Comparison of ENCODE assay signal across 7 mouse cellular contexts in the genomic region with DNA sequence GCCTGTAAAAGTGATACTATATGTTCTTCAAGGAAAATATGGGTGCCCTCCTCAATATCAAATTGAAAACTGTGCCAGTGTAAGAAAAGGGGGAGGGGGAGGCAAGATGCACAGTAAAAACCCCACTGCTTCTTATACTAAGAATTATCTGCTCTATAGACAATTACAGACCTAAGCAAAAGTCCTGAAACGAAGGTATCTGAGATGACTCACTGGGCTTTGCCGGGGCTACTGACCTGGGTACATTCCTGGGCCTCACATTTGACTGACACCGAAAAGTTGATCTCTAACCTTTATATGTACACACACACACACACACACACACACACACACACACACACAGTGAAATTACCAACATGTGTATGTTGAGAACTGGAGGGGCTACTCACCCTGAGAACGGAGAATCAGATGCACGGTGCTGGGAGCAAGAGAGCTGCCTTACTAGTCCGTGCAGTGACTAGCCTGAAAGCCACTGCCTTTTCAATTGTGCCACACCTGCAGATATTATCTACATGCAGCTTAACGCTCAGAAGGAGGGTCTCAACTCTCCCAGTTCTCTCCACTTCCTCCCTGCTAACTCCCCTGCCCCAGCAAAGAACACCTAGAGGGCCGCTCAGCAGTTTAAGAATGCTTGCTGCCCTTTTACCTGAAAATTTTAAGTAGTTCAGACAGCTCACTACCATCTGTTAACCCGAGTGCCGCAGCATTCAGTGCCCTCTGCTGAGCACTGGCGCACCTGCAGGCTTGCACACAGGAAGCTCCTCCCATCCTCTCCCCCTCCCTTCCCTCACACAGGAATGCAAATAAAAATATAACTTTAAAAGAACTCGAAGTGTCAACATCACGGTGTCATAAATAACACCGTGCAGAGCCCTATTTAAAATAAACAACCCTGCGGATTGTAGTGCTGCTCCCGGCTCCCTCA. TPM values are rescaled to one million over a fixed set of nuclear protein-coding genes. Genes with fewer than 3 reads are reported as not detected.
A peak's percentile ranks its signal among the peaks of the same experiment; 100 is the strongest.
DNase-seq lines count a peak whose midpoint lies in the region; ATAC-seq and TF ChIP-seq lines count a peak whose summit lies in the region.

No protein-coding gene starts in this region.

- peaks cover 7% of the 10 kb centered on the region for H3K4me1 ChIP-seq in embryonic facial prominence, embryonic 10.5 days
- peaks cover 6% of the 10 kb centered on the region; the same call in 1 of the 2 replicates for H3K4me1 ChIP-seq in intestine, postnatal 0 days (replicated peaks; ENCODE audit: control insufficient read depth, insufficient read depth, low read length)
- H3K4me1 ChIP-seq in midbrain, embryonic 11.5 days (ENCODE audit: control insufficient read depth, insufficient read depth, low read length) = peaks cover 2% of the 10 kb centered on the region; the same call in 1 of the 2 replicates
- H3K4me1 ChIP-seq in small intestine, adult 2 months (ENCODE audit: control insufficient read depth, insufficient read depth, insufficient read length, low read length) = peaks cover 21% of the 10 kb centered on the region

- TF ChIP-seq POLR2A in small intestine, adult 2 months (IDR thresholded peaks at IDR 0.05; ENCODE audit: low read depth, low read length) = peak; percentile 68

- intact Hi-C loops in left cerebral cortex, postnatal 4 days (cut with DNase I) = loop anchor here (5.0 to 10.0 kb wide), 2 partner anchors 143 to 380 kb away; no protein-coding TSS in a partner anchor

- 0 out of 2 replicates have a peak overlapping the region, but pooled peaks have one; percentile 4 for H3K27ac ChIP-seq in embryonic facial prominence, embryonic 10.5 days (replicated peaks)
- peak overlapping the region; percentile 88 for H3K27ac ChIP-seq in intestine, postnatal 0 days (ENCODE audit: low read depth, low read length)
- no peak overlapping the region for H3K27ac ChIP-seq in midbrain, embryonic 11.5 days (ENCODE audit: low read depth, low read length)
- H3K27ac ChIP-seq in small intestine, adult 2 months (ENCODE audit: insufficient read depth, low read depth, low read length) = peak overlapping the region; percentile 98

- peak; percentile 49 for ATAC-seq in granulocyte monocyte progenitor cell, adult 5-6 weeks (replicated peaks; ENCODE audit: poor library complexity, severe bottlenecking)
- peak; percentile 95 for ATAC-seq in intestine, postnatal 0 days
- peak; percentile 95 for ATAC-seq in midbrain, embryonic 11.5 days (ENCODE audit: low FRiP score)

- peak; percentile 86 for DNase-seq in adrenal gland, postnatal 10 days
- peak; percentile 77 for DNase-seq in embryonic facial prominence, embryonic 10.5 days (ENCODE audit: low spot score)
- DNase-seq in left cerebral cortex, postnatal 4 days = peak; percentile 68
- no peak for DNase-seq in midbrain, embryonic 11.5 days (ENCODE audit: low spot score, missing footprints)

- no peaks in the 10 kb centered on the region for H3K36me3 ChIP-seq in embryonic facial prominence, embryonic 10.5 days (replicated peaks)
- no peaks in the 10 kb centered on the region for H3K36me3 ChIP-seq in intestine, postnatal 0 days (ENCODE audit: control insufficient read depth, insufficient read depth)
- no peaks in the 10 kb centered on the region for H3K36me3 ChIP-seq in midbrain, embryonic 11.5 days (ENCODE audit: control insufficient read depth, insufficient read depth, low read length)
- peaks cover 3% of the 10 kb centered on the region; the same call in 1 of the 2 replicates for H3K36me3 ChIP-seq in small intestine, adult 2 months (ENCODE audit: control insufficient read depth, insufficient read depth, low read length)

- peak overlapping the region; percentile 58 for H3K9ac ChIP-seq in intestine, postnatal 0 days (ENCODE audit: low read depth, low read length)
- peak overlapping the region; percentile 55 for H3K9ac ChIP-seq in midbrain, embryonic 11.5 days (ENCODE audit: low read length)

- WGBS in embryonic facial prominence, embryonic 10.5 days = 18% methylated on average over 16 of the region's 16 CpGs
- WGBS in intestine, postnatal 0 days = 8% methylated on average over 16 of the region's 16 CpGs
- WGBS in midbrain, embryonic 11.5 days = 26% methylated on average over 16 of the region's 16 CpGs
- WGBS in small intestine, adult 2 months = under 1% methylated on average over 16 of the region's 16 CpGs

- TF ChIP-seq CTCF in intestine, postnatal 0 days (IDR thresholded peaks at IDR 0.05; ENCODE audit: low read depth) = peak; percentile 94
- TF ChIP-seq CTCF in small intestine, adult 2 months (IDR thresholded peaks at IDR 0.05; ENCODE audit: extremely low read depth, insufficient read length, insufficient replicate concordance, low read depth, low read length) = peak; percentile 93

- peak overlapping the region; percentile 70 for H3K4me2 ChIP-seq in intestine, postnatal 0 days (replicated peaks; ENCODE audit: low read depth)
- peak overlapping the region; percentile 58 for H3K4me2 ChIP-seq in midbrain, embryonic 11.5 days

- peak overlapping the region; percentile 63 for H3K4me3 ChIP-seq in embryonic facial prominence, embryonic 10.5 days
- peak overlapping the region; percentile 69 for H3K4me3 ChIP-seq in intestine, postnatal 0 days (ENCODE audit: low read depth, low read length)
- H3K4me3 ChIP-seq in midbrain, embryonic 11.5 days (ENCODE audit: low read depth, low read length) = peak overlapping the region; percentile 43
- peak overlapping the region; percentile 64 for H3K4me3 ChIP-seq in small intestine, adult 2 months (ENCODE audit: low read depth, low read length)

- no peaks in the 10 kb centered on the region for H3K27me3 ChIP-seq in embryonic facial prominence, embryonic 10.5 days (replicated peaks; ENCODE audit: low read depth, poor library complexity, severe bottlenecking)
- H3K27me3 ChIP-seq in intestine, postnatal 0 days (replicated peaks; ENCODE audit: control insufficient read depth, insufficient read depth, low read length) = no peaks in the 10 kb centered on the region
- no peaks in the 10 kb centered on the region for H3K27me3 ChIP-seq in midbrain, embryonic 11.5 days (ENCODE audit: control insufficient read depth, insufficient read depth, low read length)
- H3K27me3 ChIP-seq in small intestine, adult 2 months (ENCODE audit: control insufficient read depth, insufficient read depth, low read length) = no peaks in the 10 kb centered on the region

- no peaks in the 10 kb centered on the region for H3K9me3 ChIP-seq in embryonic facial prominence, embryonic 10.5 days
- H3K9me3 ChIP-seq in intestine, postnatal 0 days (ENCODE audit: control insufficient read depth) = no peaks in the 10 kb centered on the region
- H3K9me3 ChIP-seq in midbrain, embryonic 11.5 days (ENCODE audit: control insufficient read depth, low read length) = no peaks in the 10 kb centered on the region

RNA-seq across cellular contexts. Expression of a gene that starts 37.6 kb away (rescaled TPM):
- 1 to 10 TPM; 1.1 to 1.4 TPM for total RNA-seq in adrenal gland, postnatal 10 days (2021)
- not detected in 2 replicates for polyA plus RNA-seq in embryonic facial prominence, embryonic 10.5 days (2016; fragmentation: Nextera tagmentation; extraction: Ambion mirVana)
- 60.9 and 69.3 TPM in 2 replicates for total RNA-seq in granulocyte monocyte progenitor cell, adult 5-6 weeks (2014; fragmentation: Nextera tagmentation)
- total RNA-seq in granulocyte monocyte progenitor cell, adult 5-6 weeks (2017) = 163 and 224 TPM in 2 replicates
- polyA plus RNA-seq in intestine, postnatal 0 days (2015; fragmentation: Nextera tagmentation; extraction: Ambion mirVana) = 0.12 and 0.16 TPM in 2 replicates
- total RNA-seq in left cerebral cortex, postnatal 4 days (2021) = not detected
- 0.10 TPM in 1 of 2 replicates, not detected in the other for polyA plus RNA-seq in midbrain, embryonic 11.5 days (2014; fragmentation: Nextera tagmentation; extraction: Ambion mirVana)
- 0.25 TPM in 1 of 2 replicates, not detected in the other for polyA plus RNA-seq in small intestine, adult 2 months (2012; rRNA removed)

RNA-seq across cellular contexts. Expression of a gene that starts 57.2 kb away (rescaled TPM):
- 10 to 100 TPM; 78.5 to 78.6 TPM for total RNA-seq in adrenal gland, postnatal 10 days (2021)
- not detected in 2 replicates for polyA plus RNA-seq in embryonic facial prominence, embryonic 10.5 days (2016; fragmentation: Nextera tagmentation; extraction: Ambion mirVana)
- 29.6 and 31.1 TPM in 2 replicates for total RNA-seq in granulocyte monocyte progenitor cell, adult 5-6 weeks (2014; fragmentation: Nextera tagmentation)
- 83.5 and 99.8 TPM in 2 replicates for total RNA-seq in granulocyte monocyte progenitor cell, adult 5-6 weeks (2017)
- 1.1 and 1.4 TPM in 2 replicates for polyA plus RNA-seq in intestine, postnatal 0 days (2015; fragmentation: Nextera tagmentation; extraction: Ambion mirVana)
- total RNA-seq in left cerebral cortex, postnatal 4 days (2021) = 1 to 10 TPM; 4.0 to 5.4 TPM
- polyA plus RNA-seq in midbrain, embryonic 11.5 days (2014; fragmentation: Nextera tagmentation; extraction: Ambion mirVana) = not detected in 2 replicates
- polyA plus RNA-seq in small intestine, adult 2 months (2012; rRNA removed) = 15.4 and 20.9 TPM in 2 replicates
